Mouse (Mus musculus): ENCODE results near the gene Mrgprb2. TPM values are rescaled to one million over a fixed set of nuclear protein-coding genes. Genes with fewer than 3 reads are reported as not detected.

Mrgprb2 gene
- total RNA-seq (2021): not detected
- long read RNA-seq, experiment 1: 0 reads
- long read RNA-seq, experiment 2: 0 reads

DNA sequence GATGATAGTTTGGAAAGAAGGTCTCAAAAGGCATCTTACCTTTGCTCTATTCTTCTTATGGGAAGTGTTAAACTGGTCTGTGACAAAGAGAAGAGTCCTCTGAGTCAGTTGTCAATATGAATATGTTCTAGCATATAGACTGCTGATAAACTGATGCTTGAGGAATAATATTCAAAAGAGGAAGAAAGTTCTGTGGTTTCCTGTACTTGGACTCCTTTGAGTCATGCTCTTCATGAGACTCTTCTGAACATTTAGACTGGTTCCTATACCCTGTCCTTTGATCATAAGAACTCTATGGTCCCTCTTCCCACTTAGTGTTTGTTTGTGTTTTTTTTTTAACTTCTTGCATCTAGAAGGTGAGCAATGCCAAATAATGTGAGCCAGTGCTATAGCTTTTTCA is at the start of gene Mrgprb2:
Mrgprb2 (minus strand) TSS at position 101 of the 400 bp plus-strand sequence.
- DNase-seq (ENCODE audit: low spot score in 2 of 2): no peak

Other genes with a start within 250 kb of the Mrgprb2 start
- gene Mrgprb8, start 169.6 kb downstream of the Mrgprb2 start, total RNA-seq (2021): not detected
- gene Mrgprb1, start 101.7 kb downstream of the Mrgprb2 start, total RNA-seq (2021): under 1 TPM; 0.07 to 0.38 TPM
- under 1 TPM in 1 of 2 experiments, not detected in 1; 0.06 TPM for gene Mrgprx2, start 58.8 kb downstream of the Mrgprb2 start, total RNA-seq (2021)
- gene Mrgprb3, start 85.7 kb upstream of the Mrgprb2 start, total RNA-seq (2021): not detected
- 1 to 10 TPM; 7.8 to 8.2 TPM for gene Zdhhc13, start 230.9 kb upstream of the Mrgprb2 start, total RNA-seq (2021)

Data from adrenal gland, adult 18-20 months (tissue).